Mouse (Mus musculus): ENCODE measurements around the gene Mcat.
A peak's percentile ranks its signal among the peaks of the same experiment; 100 is the strongest.

The Mcat gene

GRCm38 (mm10) chr15:83539905-83540304 lies 23.7 kb downstream of the Mcat start:
- DNase-seq (ENCODE audit: extremely low spot score, low read depth, low spot score): no peak

GRCm38 (mm10) chr15:83538855-83539254 lies 24.7 kb downstream of the Mcat start:
- DNase-seq (ENCODE audit: extremely low spot score, low read depth, low spot score): no peak

GRCm38 (mm10) chr15:83535890-83536231 lies 27.7 kb downstream of the Mcat start:
- DNase-seq (ENCODE audit: extremely low spot score, low read depth, low spot score): no peak

- DNase-seq (ENCODE audit: extremely low spot score, low read depth, low spot score): no peak
These were observed 28.4 kb downstream of the Mcat start for GRCm38 (mm10) chr15:83534960-83535889.

GRCm38 (mm10) chr15:83532606-83533005 lies 31.0 kb downstream of the Mcat start:
- no peak for DNase-seq (ENCODE audit: extremely low spot score, low read depth, low spot score)

DNA sequence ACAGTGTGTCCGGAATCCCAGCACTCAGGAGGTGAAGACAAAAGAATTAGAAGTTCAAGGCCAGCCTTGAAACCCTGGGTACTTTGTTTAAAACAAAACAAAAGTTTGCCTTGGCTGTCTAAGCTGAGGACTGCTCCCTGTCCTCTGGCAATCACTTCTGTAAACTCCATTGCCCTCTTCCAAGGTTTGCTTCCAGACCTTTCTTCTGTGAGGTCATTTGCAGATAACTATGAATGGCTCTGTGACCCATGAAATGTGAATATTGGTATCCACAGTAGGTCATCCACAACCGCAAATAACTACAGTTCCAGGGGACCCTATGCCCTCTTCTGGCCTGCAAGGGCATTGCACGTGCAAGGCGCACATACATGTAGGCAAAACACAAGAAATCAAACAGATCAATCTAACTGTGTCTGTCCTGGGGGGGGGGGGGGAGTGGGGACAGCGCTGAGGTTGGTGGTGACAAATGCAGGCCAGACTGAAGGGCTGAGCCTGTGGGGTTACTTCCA lies 31.6 kb downstream of the Mcat start:
- DNase-seq (ENCODE audit: extremely low spot score, low read depth, low spot score): no peak

DNA sequence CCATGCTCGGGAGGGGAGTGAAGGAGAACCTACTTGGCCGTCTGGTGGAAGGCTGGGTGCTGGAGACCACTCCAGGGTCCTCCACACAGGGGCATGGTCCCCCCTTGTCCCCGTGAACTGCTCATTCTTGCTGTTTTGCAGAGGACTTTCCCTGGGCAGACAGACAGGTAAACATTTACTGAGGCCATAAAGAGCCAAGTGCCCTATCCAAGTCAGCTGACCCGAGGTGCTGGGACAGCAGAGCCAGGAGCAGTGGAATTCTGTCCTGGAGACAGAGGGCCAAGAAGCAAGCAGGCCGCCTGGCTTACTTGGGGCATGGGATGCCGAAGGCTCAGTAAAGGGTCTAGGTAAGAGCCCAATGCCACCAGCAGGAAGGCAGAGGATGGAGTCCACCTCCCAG lies 32.9 kb downstream of the Mcat start:
- no peak for DNase-seq (ENCODE audit: extremely low spot score, low read depth, low spot score)

DNA sequence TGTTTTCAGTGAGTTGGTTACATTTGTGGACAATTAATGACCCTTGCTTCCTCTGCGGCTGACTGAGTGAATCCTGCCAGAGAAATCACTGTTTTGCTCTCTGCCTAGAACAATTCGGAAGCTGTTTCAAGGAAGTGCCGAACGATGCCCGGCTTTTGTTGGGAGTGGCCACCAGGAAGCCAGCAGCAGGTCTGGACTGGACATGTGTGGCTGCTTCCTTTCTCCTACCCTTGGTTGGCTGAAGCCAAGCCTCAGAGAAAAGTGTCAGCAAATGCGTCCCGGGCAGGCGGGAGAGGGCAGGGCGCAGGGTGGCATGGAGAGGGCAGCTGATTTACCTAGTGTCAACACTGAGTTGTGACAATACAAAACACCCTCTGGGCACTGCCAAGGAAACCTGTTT lies 33.4 kb downstream of the Mcat start:
- DNase-seq (ENCODE audit: extremely low spot score, low read depth, low spot score): no peak

- no peak for DNase-seq (ENCODE audit: extremely low spot score, low read depth, low spot score)
These were observed 33.8 kb downstream of the Mcat start for GRCm38 (mm10) chr15:83529765-83530164.

- DNase-seq (ENCODE audit: extremely low spot score, low read depth, low spot score): no peak
These were observed 34.7 kb downstream of the Mcat start for GRCm38 (mm10) chr15:83528892-83529291.

- no peak for DNase-seq (ENCODE audit: extremely low spot score, low read depth, low spot score)
These were observed 35.8 kb downstream of the Mcat start for GRCm38 (mm10) chr15:83527747-83528146.

DNA sequence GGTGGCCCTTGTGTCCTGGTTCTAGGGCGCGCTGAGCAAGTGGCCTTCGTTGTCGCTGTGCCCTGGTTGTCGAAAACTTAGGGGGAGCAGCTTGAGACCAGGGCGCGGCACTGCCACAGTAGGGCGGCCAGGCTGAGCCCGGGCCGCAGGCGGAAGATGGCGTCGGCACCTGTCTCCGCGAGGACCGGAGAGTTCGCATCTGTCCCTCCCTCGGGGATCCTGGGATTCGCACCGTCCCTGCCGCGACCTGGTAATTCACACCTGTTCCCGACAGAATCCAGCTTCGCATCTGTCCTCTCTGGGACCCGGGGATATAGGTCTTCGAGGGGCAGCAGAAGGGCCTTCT lies 36.5 kb downstream of the Mcat start:
- DNase-seq (ENCODE audit: extremely low spot score, low read depth, low spot score): no peak

GRCm38 (mm10) chr15:83526424-83527091 lies 37.0 kb downstream of the Mcat start, which contains the start of gene Bik:
Gene Bik, plus strand, starts transcription at chr15:83526862.
- no peak for DNase-seq (ENCODE audit: extremely low spot score, low read depth, low spot score)

DNA sequence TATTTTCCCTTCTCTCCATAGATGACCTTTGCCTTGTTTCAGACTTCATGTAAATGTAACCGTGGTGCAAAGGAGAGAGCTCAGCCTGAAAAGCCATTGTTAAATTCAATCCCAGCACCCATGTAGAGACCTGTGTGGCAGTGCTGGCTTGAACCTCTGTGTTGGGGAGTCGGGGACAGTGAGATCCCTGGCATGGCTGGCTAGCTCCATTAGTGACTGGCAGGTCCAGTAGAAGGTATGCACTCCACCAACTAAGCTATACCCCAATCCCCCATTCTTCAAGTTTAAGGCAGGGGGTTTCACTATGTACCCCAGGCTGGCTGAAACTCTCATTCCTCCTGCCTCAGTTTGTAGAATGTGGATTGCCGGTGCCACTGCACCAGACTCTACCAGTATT lies 39.3 kb downstream of the Mcat start:
- DNase-seq (ENCODE audit: extremely low spot score, low read depth, low spot score): no peak

- DNase-seq (ENCODE audit: extremely low spot score, low read depth, low spot score): no peak
These were observed 39.8 kb downstream of the Mcat start for GRCm38 (mm10) chr15:83523638-83524332.

- no peak for DNase-seq (ENCODE audit: extremely low spot score, low read depth, low spot score)
These were observed 40.4 kb downstream of the Mcat start for GRCm38 (mm10) chr15:83523196-83523595.

GRCm38 (mm10) chr15:83520861-83521382 lies 42.7 kb downstream of the Mcat start:
- DNase-seq (ENCODE audit: extremely low spot score, low read depth, low spot score): no peak

GRCm38 (mm10) chr15:83518215-83519048 lies 45.2 kb downstream of the Mcat start:
- DNase-seq (ENCODE audit: extremely low spot score, low read depth, low spot score): peak; percentile 80

DNA sequence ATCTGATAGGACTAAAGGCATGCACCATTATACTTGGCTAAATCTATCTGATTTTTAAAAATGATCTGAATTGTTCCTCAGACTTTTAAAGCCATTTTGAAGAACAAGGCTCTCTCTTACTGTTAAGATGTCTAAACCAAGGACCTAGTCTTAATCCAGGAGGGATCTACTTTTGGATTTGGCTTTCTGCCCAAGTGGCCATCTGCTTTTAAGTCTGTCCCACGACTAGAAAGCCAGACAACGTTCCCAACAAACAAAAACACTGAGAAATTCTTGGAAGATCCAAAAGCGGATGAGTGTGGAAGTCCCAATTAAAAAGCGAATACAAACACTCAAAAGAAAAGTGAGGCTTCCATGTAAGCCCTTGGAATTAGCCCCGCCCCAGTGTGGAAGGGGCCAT lies 48.6 kb downstream of the Mcat start:
- DNase-seq (ENCODE audit: extremely low spot score, low read depth, low spot score): no peak

GRCm38 (mm10) chr15:83512489-83513281 lies 50.9 kb downstream of the Mcat start:
- no peak for DNase-seq (ENCODE audit: extremely low spot score, low read depth, low spot score)
